Mouse (Mus musculus): ENCODE results near the gene Ddah1.

- TF ChIP-seq CTCF (IDR thresholded peaks at IDR 0.05; ENCODE audit: borderline replicate concordance, extremely low read depth, insufficient read depth, insufficient read length) (no peak), POLR2A (IDR thresholded peaks at IDR 0.05; ENCODE audit: borderline replicate concordance, extremely low read depth, insufficient read depth, insufficient read length, poor library complexity, severe bottlenecking) (no peak)
These were observed 30.6 kb downstream of the Ddah1 start for GRCm38 (mm10) chr3:145789114-145789513.

Measured in brain, embryonic 14.5 days (tissue).